Mouse (Mus musculus) forebrain, postnatal 0 days (tissue): ENCODE results near the gene Mfsd2b. TPM values are rescaled to one million over a fixed set of nuclear protein-coding genes. Genes with fewer than 3 reads are reported as not detected.
A peak's percentile ranks its signal among the peaks of the same experiment; 100 is the strongest.

Experiments
- ATAC-seq: fragments of 200-750 bp; cut with Nextera tagmentation; 2 replicates; pipeline ENCODE4 v1.8.0; 2017; ENCODE audit warnings: mild to moderate bottlenecking, moderate library complexity
- DNase-seq: peaks from one replicate; pipeline ENCODE4 v3.0.0-alpha.2; 2015
- H3K27ac ChIP-seq: fragments of 300-500 bp; sonication (generic); 2 replicates; pipeline ENCODE4 v1.5.1; 2014; ENCODE audit warnings: low read depth, mild to moderate bottlenecking, antibody characterized with exemption, low read length, moderate library complexity, mixed read lengths
- H3K27me3 ChIP-seq: fragments of 300-500 bp; sonication (generic); 2 replicates; pipeline ENCODE4 v1.6.1; 2014; ENCODE audit warnings: mild to moderate bottlenecking, low read length, mixed read lengths; ENCODE audit not compliant: insufficient read depth
- H3K36me3 ChIP-seq: fragments of 300-500 bp; sonication (generic); 2 replicates; pipeline ENCODE4 v1.6.1; 2014; ENCODE audit warnings: mild to moderate bottlenecking, moderate library complexity; ENCODE audit not compliant: insufficient read depth
- H3K4me1 ChIP-seq: fragments of 300-500 bp; sonication (generic); 2 replicates; pipeline ENCODE4 v1.6.1; 2014; ENCODE audit warnings: antibody characterized with exemption; ENCODE audit not compliant: insufficient read depth
- H3K4me2 ChIP-seq: fragments of 300-500 bp; sonication (generic); 2 replicates; pipeline ENCODE4 v1.6.1; 2014; ENCODE audit warnings: low read depth, mild to moderate bottlenecking, moderate library complexity
- H3K4me3 ChIP-seq: fragments of 300-500 bp; sonication (generic); 2 replicates; pipeline ENCODE4 v1.5.1; 2014; ENCODE audit warnings: low read depth, low read length, mixed read lengths
- H3K9ac ChIP-seq: fragments of 300-500 bp; sonication (generic); 2 replicates; pipeline ENCODE4 v1.6.1; 2014; ENCODE audit warnings: mild to moderate bottlenecking
- H3K9me3 ChIP-seq: fragments of 300-500 bp; sonication (generic); 2 replicates; pipeline ENCODE4 v1.6.1; 2016; ENCODE audit warnings: low read length
- CTCF ChIP-seq: sonication (generic); IDR thresholded peaks from 2 replicates; pipeline ENCODE4 v1.5.1; 2016; ENCODE audit warnings: antibody characterized with exemption, control low read depth, low read depth
- WGBS: fragments of 180-500 bp; shearing (Covaris S2); extraction: QIAGEN DNeasy Blood & Tissue Kit; methylation state at CpG from one replicate; pipeline ENCODE4 v1.1.7; 2014; 5-methylcytosine and 5-hydroxymethylcytosine counted together
- polyA plus RNA-seq: library from polyadenylated mRNA; unstranded; fragments of >200 nt; fragmentation: Nextera tagmentation; extraction: Ambion mirVana; gene quantifications from 2 replicates; pipeline ENCODE4 v1.2.1, GENCODE M21; 2015
- total RNA-seq: library from RNA; depleted of rRNA; stranded (reverse); fragments of >200 nt; gene quantifications from 2 replicates; pipeline ENCODE4 v1.2.3, GENCODE M21; 2014

Mfsd2b gene
- total and polyA plus RNA-seq, 2 experiments from 2014 or later: 1.3 to 3.4 TPM

- Histone ChIP-seq H3K27ac (no peak overlapping the region), H3K9ac (no peak overlapping the region), H3K27me3 (no peaks in the 10 kb centered on the region), H3K4me1 (no peaks in the 10 kb centered on the region), H3K4me2 (no peak overlapping the region), H3K4me3 (no peak overlapping the region), H3K9me3 (no peaks in the 10 kb centered on the region), H3K36me3 (no peaks in the 10 kb centered on the region)
- DNase-seq (no peak), ATAC-seq (no peak)
- WGBS: 70% methylated on average over 11 of the region's 11 CpGs
- no peak for TF ChIP-seq CTCF
Observed at GRCm38 (mm10) chr12:4859241-4859914, 14.8 kb downstream of the Mfsd2b start.

GRCm38 (mm10) chr12:4856834-4857233 is 17.3 kb downstream of the Mfsd2b start:
- ATAC-seq (no peak), DNase-seq (no peak)
- H3K27ac ChIP-seq: no peak overlapping the region
- no peaks in the 10 kb centered on the region for H3K36me3 ChIP-seq
- no peaks in the 10 kb centered on the region for H3K9me3 ChIP-seq
- no peak overlapping the region for H3K9ac ChIP-seq
- H3K4me2 ChIP-seq: no peak overlapping the region
- H3K4me3 ChIP-seq: no peak overlapping the region
- H3K4me1 ChIP-seq: no peaks in the 10 kb centered on the region
- 95% methylated on average over 2 of the region's 2 CpGs for WGBS
- H3K27me3 ChIP-seq: no peaks in the 10 kb centered on the region
- TF ChIP-seq CTCF: peak; percentile 10; the same call in 1 of the 2 replicates

GRCm38 (mm10) chr12:4856160-4856559 is 18.0 kb downstream of the Mfsd2b start:
- no peaks in the 10 kb centered on the region for H3K9me3 ChIP-seq
- no peak overlapping the region for H3K9ac ChIP-seq
- no peaks in the 10 kb centered on the region for H3K27me3 ChIP-seq
- DNase-seq: no peak
- peak; percentile 35 for TF ChIP-seq CTCF
- WGBS: 97% methylated on average over 5 of the region's 5 CpGs
- H3K4me1 ChIP-seq: no peaks in the 10 kb centered on the region
- H3K36me3 ChIP-seq: 0 out of 2 replicates have a peak, but pooled peaks cover 5% of the 10 kb centered on the region
- H3K27ac ChIP-seq: no peak overlapping the region
- ATAC-seq: no peak
- no peak overlapping the region for H3K4me3 ChIP-seq
- H3K4me2 ChIP-seq: no peak overlapping the region

DNA sequence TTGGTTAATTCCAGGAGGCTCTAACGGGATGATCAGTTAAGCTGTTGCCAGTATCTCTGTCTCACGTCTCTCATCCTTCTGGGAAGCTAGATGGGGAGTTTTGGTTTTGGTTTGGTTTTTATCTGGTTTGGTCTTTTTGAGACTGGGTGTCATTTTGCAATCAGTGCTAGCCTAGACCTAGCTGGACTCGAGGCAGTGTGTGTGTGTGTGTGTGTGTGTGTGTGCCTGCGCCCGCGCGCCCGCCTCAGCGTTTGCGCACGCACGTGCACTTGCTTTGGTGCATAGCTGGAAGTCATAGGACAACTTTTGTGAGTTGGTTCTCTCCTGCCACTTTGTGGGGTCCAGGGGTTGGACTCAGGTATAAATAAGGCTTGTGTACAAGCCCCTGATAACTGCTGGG is 30.4 kb downstream of the Mfsd2b start:
- Histone ChIP-seq H3K9me3 (no peaks in the 10 kb centered on the region), H3K9ac (peak overlapping the region; percentile 46)
- peak; percentile 36 for ATAC-seq

DNA sequence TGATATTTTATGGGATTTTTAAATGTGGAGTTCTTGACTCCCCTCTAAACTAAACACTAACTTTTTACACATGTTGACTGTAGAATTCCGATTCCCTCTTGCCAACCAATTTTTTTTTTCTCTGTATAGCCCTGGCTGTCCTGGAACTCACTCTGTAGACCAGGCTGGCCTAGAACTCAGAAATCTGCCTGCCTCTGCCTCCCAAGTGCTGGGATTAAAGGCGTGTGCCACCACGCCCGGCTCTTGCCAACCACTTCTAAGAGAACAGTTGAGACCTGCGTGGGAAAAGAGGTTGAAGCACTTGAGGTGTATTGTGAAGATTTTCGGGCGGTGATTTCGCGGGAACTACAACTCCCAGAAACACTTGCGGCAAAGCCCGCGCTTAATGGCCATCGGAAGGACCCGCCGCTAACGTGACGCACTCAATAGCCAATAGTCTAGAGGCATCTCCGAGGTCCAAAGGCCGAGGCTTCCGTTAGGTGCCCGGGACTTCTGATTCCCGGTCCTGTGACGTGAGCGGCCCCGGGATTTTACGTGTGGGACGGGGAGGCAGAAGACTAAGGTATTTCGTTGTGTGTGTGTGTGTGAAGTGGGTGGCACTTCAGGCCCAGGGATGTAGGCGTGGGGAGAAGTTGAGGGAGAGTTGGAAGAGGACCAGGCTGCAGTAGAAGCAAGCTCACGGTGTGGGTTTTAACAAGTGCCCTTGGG is 31.1 kb downstream of the Mfsd2b start, which contains the start of gene Wdcp:
Gene Wdcp, plus strand, starts transcription at position 414 of the 708 bp plus-strand sequence.
- no peak for TF ChIP-seq CTCF
- Histone ChIP-seq H3K9ac (peak within 1 kb of the TSS; percentile 46), H3K27me3 (no peaks in the 10 kb centered on the region), H3K4me1 (no peaks in the 10 kb centered on the region), H3K4me3 (peak within 1 kb of the TSS; percentile 70), H3K9me3 (no peaks in the 10 kb centered on the region), H3K4me2 (peak within 1 kb of the TSS; percentile 91), H3K27ac (no peak within 1 kb of the TSS), H3K36me3 (no peaks in the 10 kb centered on the region)
- DNase-seq: peak; percentile 92
- WGBS: under 1% methylated on average over 30 of the region's 30 CpGs
- ATAC-seq: peak; percentile 93

More for the DNA sequence above, 30.4 kb downstream of the Mfsd2b start:
- no peak for TF ChIP-seq CTCF
- WGBS: 0% methylated on average over 12 of the region's 12 CpGs
- H3K4me3 ChIP-seq: peak overlapping the region; percentile 70
- H3K27ac ChIP-seq: no peak overlapping the region
- H3K27me3 ChIP-seq: no peaks in the 10 kb centered on the region
- no peaks in the 10 kb centered on the region for H3K4me1 ChIP-seq
- peak overlapping the region; percentile 68 for H3K4me2 ChIP-seq
- no peaks in the 10 kb centered on the region for H3K36me3 ChIP-seq
- DNase-seq: no peak

GRCm38 (mm10) chr12:4842456-4842855 is 31.7 kb downstream of the Mfsd2b start:
- Histone ChIP-seq H3K27ac (no peak overlapping the region), H3K4me2 (0 out of 2 replicates have a peak overlapping the region, but pooled peaks have one; percentile 68), H3K9ac (no peak overlapping the region), H3K4me1 (no peaks in the 10 kb centered on the region), H3K4me3 (no peak overlapping the region), H3K27me3 (no peaks in the 10 kb centered on the region), H3K36me3 (no peaks in the 10 kb centered on the region), H3K9me3 (no peaks in the 10 kb centered on the region)
- no peak for ATAC-seq
- no peak for DNase-seq
- no peak for TF ChIP-seq CTCF
- WGBS: 91% methylated on average over 8 of the region's 8 CpGs

- no peaks in the 10 kb centered on the region for H3K9me3 ChIP-seq
- peak within 1 kb of the TSS; percentile 91 for H3K4me2 ChIP-seq
- H3K36me3 ChIP-seq: no peaks in the 10 kb centered on the region
- 2% methylated on average over 31 of the region's 37 CpGs for WGBS
- TF ChIP-seq CTCF: no peak
- ATAC-seq (peak; percentile 46), DNase-seq (peak; percentile 45)
- H3K4me3 ChIP-seq: peak within 1 kb of the TSS; percentile 79
- no peaks in the 10 kb centered on the region for H3K27me3 ChIP-seq
- H3K9ac ChIP-seq: peak within 1 kb of the TSS; percentile 68
- no peak within 1 kb of the TSS for H3K27ac ChIP-seq
- no peaks in the 10 kb centered on the region for H3K4me1 ChIP-seq
Observed at GRCm38 (mm10) chr12:4841392-4841887, 32.7 kb downstream of the Mfsd2b start, which contains the start of gene Fkbp1b. Gene Fkbp1b (minus strand): TSS chr12:4841591.
